Mouse (Mus musculus) liver, embryonic 11.5 days (tissue): ENCODE results near the gene Ddx55. TPM values are rescaled to one million over a fixed set of nuclear protein-coding genes. Genes with fewer than 3 reads are reported as not detected.
"Not testable (repeated sequence)": the region's sequence is repeated elsewhere in the genome, so short reads cannot be mapped to it uniquely, and the experiment has no call there.

Experiments
- ATAC-seq: fragments of 200-750 bp; cut with Nextera tagmentation; replicated peaks from 2 replicates; pipeline ENCODE4 v1.8.0; 2017; ENCODE audit warnings: moderate number of reproducible peaks, mild to moderate bottlenecking, moderate TSS enrichment, moderate library complexity; ENCODE audit not compliant: low FRiP score
- DNase-seq: peaks from one replicate; pipeline ENCODE4 v3.0.0-alpha.2; 2017; ENCODE audit warnings: low spot score
- H3K27ac ChIP-seq: fragments of 300-500 bp; sonication (generic); 2 replicates; pipeline ENCODE4 v1.5.1; 2014; ENCODE audit warnings: mild to moderate bottlenecking, low read depth, low read length, control low read depth
- H3K27me3 ChIP-seq: fragments of 300-500 bp; sonication (generic); replicated peaks from 2 replicates; pipeline ENCODE4 v1.6.1; 2014; ENCODE audit warnings: low read length, mixed read lengths; ENCODE audit not compliant: control insufficient read depth, insufficient read depth
- H3K36me3 ChIP-seq: fragments of 300-500 bp; sonication (generic); 2 replicates; pipeline ENCODE4 v1.6.1; 2014; ENCODE audit warnings: mild to moderate bottlenecking, low read length, moderate library complexity, mixed read lengths; ENCODE audit not compliant: control insufficient read depth, insufficient read depth
- H3K4me1 ChIP-seq: fragments of 300-500 bp; sonication (generic); replicated peaks from 2 replicates; pipeline ENCODE4 v1.6.1; 2014; ENCODE audit warnings: low read length, mixed read lengths; ENCODE audit not compliant: control insufficient read depth, insufficient read depth
- H3K4me2 ChIP-seq: fragments of 300-500 bp; sonication (generic); 2 replicates; pipeline ENCODE4 v1.6.1; 2014; ENCODE audit warnings: mild to moderate bottlenecking, control low read depth, moderate library complexity
- H3K4me3 ChIP-seq: fragments of 300-500 bp; sonication (generic); 2 replicates; pipeline ENCODE4 v1.5.1; 2014; ENCODE audit warnings: low read depth, low read length, control low read depth
- H3K9ac ChIP-seq: fragments of 300-500 bp; sonication (generic); 2 replicates; pipeline ENCODE4 v1.6.1; 2014; ENCODE audit warnings: low read depth, low read length, control low read depth
- H3K9me3 ChIP-seq: fragments of 300-500 bp; sonication (generic); 2 replicates; pipeline ENCODE4 v1.6.1; 2016; ENCODE audit warnings: low read length, inconsistent platforms, mixed read lengths; ENCODE audit not compliant: control insufficient read depth
- WGBS: fragments of 180-500 bp; shearing (Covaris S2); extraction: QIAGEN DNeasy Blood & Tissue Kit; methylation state at CpG from one replicate; pipeline ENCODE4 v1.1.7; 2014; 5-methylcytosine and 5-hydroxymethylcytosine counted together
- polyA plus RNA-seq: library from polyadenylated mRNA; unstranded; fragments of >200 nt; fragmentation: Nextera tagmentation; extraction: Ambion mirVana; gene quantifications from 2 replicates; pipeline ENCODE4 v1.2.1, GENCODE M21; 2014

The Ddx55 gene
- polyA plus RNA-seq, 1 experiment from 2014 or later = 19.6 TPM

DNA sequence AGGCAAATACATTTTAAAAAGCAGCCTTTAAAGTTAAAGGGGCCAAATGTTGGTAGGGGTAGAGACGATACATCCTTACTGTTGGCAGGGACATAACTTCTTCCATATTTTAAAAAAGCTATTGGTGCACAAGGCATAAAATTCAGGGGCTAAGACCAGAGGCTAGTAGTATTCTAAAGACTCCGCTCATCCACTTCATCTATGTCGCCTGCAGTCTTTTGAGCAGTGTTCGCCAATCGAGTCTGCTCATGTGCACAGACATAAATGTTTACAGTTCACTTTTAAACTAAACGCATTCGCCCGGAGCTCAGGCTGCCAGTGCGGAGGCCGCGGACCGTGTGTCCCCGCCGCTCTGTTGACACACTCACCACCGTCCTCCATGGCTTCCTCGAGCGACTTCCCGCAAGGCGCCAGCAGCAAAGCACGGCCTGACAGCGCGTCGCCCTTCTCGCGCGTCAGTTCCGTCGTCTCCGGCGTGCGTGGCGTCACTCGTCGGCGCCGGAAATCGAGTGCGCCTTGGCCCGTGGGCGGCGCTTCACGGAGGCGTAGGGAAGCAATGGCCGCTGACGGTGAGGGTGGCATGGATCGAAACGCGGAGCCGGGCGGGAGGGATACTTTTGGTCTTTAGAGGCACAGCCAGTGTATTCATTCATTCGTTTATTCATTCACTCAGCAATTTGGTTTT lies 26.1 kb downstream of the Ddx55 start, which contains the start of the genes Eif2b1 and Gtf2h3:
Gene Eif2b1 (minus strand): TSS at position 499 of the 685 bp plus-strand sequence.
Gene Gtf2h3 (plus strand): TSS at position 508 of the 685 bp plus-strand sequence.
- ATAC-seq = peak; percentile 89
- peak within 1 kb of the TSS; percentile 86 for H3K4me3 ChIP-seq
- H3K4me1 ChIP-seq = peaks cover 9% of the 10 kb centered on the region
- H3K4me2 ChIP-seq = peak within 1 kb of the TSS; percentile 93
- H3K27me3 ChIP-seq = no peaks in the 10 kb centered on the region
- peak within 1 kb of the TSS; percentile 9; the same call in 1 of the 2 replicates for H3K27ac ChIP-seq
- DNase-seq = peak; percentile 91
- H3K9me3 ChIP-seq = no peaks in the 10 kb centered on the region
- H3K9ac ChIP-seq = peak within 1 kb of the TSS; percentile 84
- WGBS = under 1% methylated on average over 51 of the region's 51 CpGs
- H3K36me3 ChIP-seq = peaks cover 25% of the 10 kb centered on the region

DNA sequence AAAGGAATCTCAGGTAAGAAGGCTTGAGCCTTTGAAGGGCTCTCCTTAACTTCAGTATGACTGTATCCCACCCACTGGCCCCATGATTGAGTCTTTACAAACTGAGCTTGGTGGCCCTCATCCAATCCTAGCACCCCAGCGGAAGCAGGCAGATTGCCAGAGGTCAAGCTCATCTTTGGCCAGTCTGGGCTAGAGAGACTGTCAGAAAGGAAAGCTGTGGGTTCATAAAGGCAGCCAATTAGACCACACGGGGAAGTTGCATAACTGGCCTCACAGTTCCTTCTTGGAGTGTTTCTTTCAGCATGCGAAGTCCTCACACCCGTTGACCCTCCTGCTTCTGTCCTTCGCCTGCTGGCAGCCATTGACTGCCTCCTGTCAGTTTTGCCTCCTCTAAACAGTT lies 29.9 kb downstream of the Ddx55 start:
- Histone ChIP-seq H3K27me3 (no peaks in the 10 kb centered on the region), H3K4me2 (no peak overlapping the region), H3K36me3 (peaks cover 13% of the 10 kb centered on the region), H3K9ac (no peak overlapping the region), H3K4me1 (peaks cover 9% of the 10 kb centered on the region), H3K4me3 (no peak overlapping the region), H3K27ac (no peak overlapping the region), H3K9me3 (no peaks in the 10 kb centered on the region)
- WGBS = 66% methylated on average over 5 of the region's 5 CpGs
- DNase-seq (no peak), ATAC-seq (no peak)

GRCm38 (mm10) chr5:124592768-124593167 lies 40.1 kb downstream of the Ddx55 start:
- Histone ChIP-seq H3K27ac (no peak overlapping the region), H3K36me3 (peaks cover 32% of the 10 kb centered on the region), H3K27me3 (no peaks in the 10 kb centered on the region), H3K9ac (no peak overlapping the region), H3K4me1 (no peaks in the 10 kb centered on the region), H3K9me3 (no peaks in the 10 kb centered on the region), H3K4me2 (no peak overlapping the region), H3K4me3 (no peak overlapping the region)
- WGBS = 94% methylated on average over 3 of the region's 3 CpGs
- ATAC-seq (no peak), DNase-seq (no peak)

DNA sequence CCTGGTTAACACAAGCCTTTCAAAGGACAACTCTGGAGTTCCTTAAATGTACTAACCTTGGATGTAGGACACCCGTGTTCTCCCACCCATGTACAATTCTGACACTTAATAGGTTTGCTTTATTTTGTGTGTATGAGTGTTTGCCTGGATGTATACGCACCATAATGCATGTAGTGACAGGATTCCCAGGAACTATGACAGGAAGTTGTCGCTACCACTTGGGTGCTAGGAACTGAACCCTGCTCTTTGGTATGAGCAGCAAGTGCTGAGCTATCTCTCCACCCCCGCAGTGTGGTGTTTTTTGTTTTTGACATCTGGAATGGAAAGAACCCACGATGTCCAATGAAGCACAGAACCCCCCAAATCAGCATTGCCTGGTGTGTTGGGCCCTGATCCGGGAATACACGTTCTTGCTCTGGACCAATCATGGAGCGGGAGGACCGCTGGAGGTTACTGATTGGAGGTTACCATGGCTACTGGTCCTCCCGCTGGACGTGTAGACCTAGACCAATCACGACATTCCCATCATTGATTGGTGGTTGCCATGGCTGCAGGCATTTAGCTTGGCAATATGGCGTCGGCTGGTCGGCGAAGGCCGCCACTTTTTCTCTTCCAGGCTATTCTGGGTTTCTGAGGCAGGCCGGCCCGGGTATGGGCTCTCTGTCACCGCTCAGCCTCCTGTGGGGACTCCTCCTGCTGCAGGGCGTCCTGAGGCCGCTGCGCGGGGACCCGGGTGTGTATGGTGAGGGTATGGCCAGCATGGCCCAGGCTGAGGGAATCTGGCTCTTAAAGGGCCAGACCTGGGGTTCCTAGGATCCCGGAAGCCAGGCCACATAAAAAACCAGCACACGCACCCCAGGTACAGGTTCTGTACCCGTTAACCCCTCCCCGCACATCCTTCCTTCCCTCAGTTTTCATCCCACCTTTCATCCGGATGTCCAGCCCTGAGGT lies 45.8 kb downstream of the Ddx55 start:
- H3K9ac ChIP-seq = peak overlapping the region; percentile 47
- ATAC-seq (peak; percentile 98), DNase-seq (peak; percentile 80)
- peaks cover 2% of the 10 kb centered on the region; the same call in 1 of the 2 replicates for H3K4me1 ChIP-seq
- H3K27ac ChIP-seq = no peak overlapping the region
- peak overlapping the region; percentile 79 for H3K4me2 ChIP-seq
- H3K27me3 ChIP-seq = no peaks in the 10 kb centered on the region
- 8% methylated on average over 30 of the region's 30 CpGs for WGBS
- peaks cover 16% of the 10 kb centered on the region for H3K36me3 ChIP-seq
- no peaks in the 10 kb centered on the region for H3K9me3 ChIP-seq
- H3K4me3 ChIP-seq = peak overlapping the region; percentile 72

DNA sequence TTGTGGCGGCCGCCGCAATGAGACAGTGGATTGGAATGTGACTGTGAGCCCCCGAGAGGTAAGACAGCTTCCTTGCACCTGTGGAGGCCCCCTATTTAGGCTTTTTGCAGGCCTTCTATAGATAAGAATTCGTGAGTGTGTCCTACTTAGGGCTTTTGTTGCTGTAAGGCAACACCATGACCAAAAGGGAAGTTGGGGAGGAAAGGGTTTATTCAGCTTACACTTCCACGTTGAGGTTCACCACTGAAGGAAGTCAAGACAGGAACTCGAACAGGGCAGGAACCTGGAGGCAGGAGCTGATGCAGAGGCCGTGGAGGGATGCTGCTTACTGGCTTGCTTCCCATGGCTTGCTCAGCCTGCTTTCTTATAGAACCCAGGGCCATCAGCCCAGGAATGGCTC lies 47.1 kb downstream of the Ddx55 start:
- ATAC-seq, H3K4me2 ChIP-seq, H3K9ac ChIP-seq, H3K4me3 ChIP-seq, H3K27ac ChIP-seq, DNase-seq, H3K4me1 ChIP-seq, H3K9me3 ChIP-seq, H3K27me3 ChIP-seq: not testable (repeated sequence)
- peaks cover 11% of the 10 kb centered on the region for H3K36me3 ChIP-seq
- 42% methylated on average over 8 of the region's 8 CpGs for WGBS

GRCm38 (mm10) chr5:124602349-124602748 lies 49.7 kb downstream of the Ddx55 start:
- no peaks in the 10 kb centered on the region for H3K9me3 ChIP-seq

GRCm38 (mm10) chr5:124604296-124604695 lies 51.6 kb downstream of the Ddx55 start:
- H3K4me1 ChIP-seq = no peaks in the 10 kb centered on the region
- no peak overlapping the region for H3K27ac ChIP-seq
- H3K9ac ChIP-seq = no peak overlapping the region
- H3K9me3 ChIP-seq = no peaks in the 10 kb centered on the region
- DNase-seq (no peak), ATAC-seq (no peak)
- H3K4me2 ChIP-seq = no peak overlapping the region
- 82% methylated on average over 4 of the region's 4 CpGs for WGBS
- no peaks in the 10 kb centered on the region for H3K36me3 ChIP-seq
- H3K4me3 ChIP-seq = no peak overlapping the region
- H3K27me3 ChIP-seq = no peaks in the 10 kb centered on the region

More at GRCm38 (mm10) chr5:124602349-124602748, 49.7 kb downstream of the Ddx55 start:
- Histone ChIP-seq H3K4me1 (peaks cover 2% of the 10 kb centered on the region; the same call in 1 of the 2 replicates), H3K27me3 (no peaks in the 10 kb centered on the region), H3K9ac (no peak overlapping the region), H3K36me3 (no peaks in the 10 kb centered on the region), H3K4me2 (no peak overlapping the region), H3K27ac (no peak overlapping the region), H3K4me3 (no peak overlapping the region)
- DNase-seq = peak; percentile 57
- ATAC-seq = no peak
- 56% methylated on average over 5 of the region's 5 CpGs for WGBS

DNA sequence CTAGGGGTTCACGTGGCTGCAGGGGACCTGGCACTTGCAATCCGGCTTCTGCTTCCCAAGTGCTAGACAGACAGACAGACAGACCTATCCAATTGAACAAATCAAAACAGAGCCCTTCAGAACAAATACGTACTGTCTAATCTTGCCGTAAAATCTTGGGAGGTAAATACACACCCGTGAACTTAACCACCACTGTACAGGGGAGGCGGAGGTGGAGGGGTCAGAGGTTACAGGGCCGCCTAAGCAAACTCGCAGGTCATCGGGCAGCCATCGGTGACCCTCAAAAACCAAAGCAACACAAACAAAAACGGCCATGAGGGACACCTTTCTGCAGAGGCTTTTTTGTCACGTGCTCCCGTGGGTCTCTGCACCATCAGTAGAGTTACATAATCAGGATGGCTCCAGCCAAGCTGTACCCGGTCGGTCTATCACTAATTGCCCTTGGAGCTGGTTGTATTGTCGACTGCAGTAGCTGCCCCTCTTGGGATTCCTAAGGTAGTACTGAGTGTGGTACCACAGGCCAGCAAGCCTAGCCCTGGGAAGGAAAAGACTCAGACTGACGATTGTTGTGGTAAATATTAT lies 52.5 kb downstream of the Ddx55 start:
- H3K27ac ChIP-seq = no peak overlapping the region
- WGBS = 70% methylated on average over 17 of the region's 17 CpGs
- no peaks in the 10 kb centered on the region for H3K9me3 ChIP-seq
- DNase-seq (no peak), ATAC-seq (peak; percentile 74)
- no peak overlapping the region for H3K4me3 ChIP-seq
- no peaks in the 10 kb centered on the region for H3K4me1 ChIP-seq
- H3K27me3 ChIP-seq = no peaks in the 10 kb centered on the region
- no peaks in the 10 kb centered on the region for H3K36me3 ChIP-seq
- no peak overlapping the region for H3K9ac ChIP-seq
- H3K4me2 ChIP-seq = no peak overlapping the region
